Mouse (Mus musculus): ENCODE data around the gene Gucy2d. TPM values are rescaled to one million over a fixed set of nuclear protein-coding genes. Genes with fewer than 3 reads are reported as not detected.

The Gucy2d gene
- polyA plus RNA-seq, 1 experiment from 2014 or later = not detected

GRCm38 (mm10) chr7:98500470-98500869 is 60.3 kb downstream of the Gucy2d start:
- Histone ChIP-seq H3K4me3 (replicated peaks) (no peak overlapping the region), H3K4me2 (no peak overlapping the region), H3K9me3 (replicated peaks) (no peaks in the 10 kb centered on the region), H3K4me1 (replicated peaks) (peaks cover 10% of the 10 kb centered on the region; the same call in 1 of the 2 replicates), H3K27ac (0 out of 2 replicates have a peak overlapping the region, but pooled peaks have one; percentile 24), H3K27me3 (no peaks in the 10 kb centered on the region), H3K36me3 (0 out of 2 replicates have a peak, but pooled peaks cover 2% of the 10 kb centered on the region), H3K9ac (no peak overlapping the region)
- ATAC-seq (ENCODE audit: low read depth) = peak; percentile 30; the same call in 1 of the 2 replicates
- no peak for DNase-seq
- WGBS (ENCODE audit: insufficient replicate concordance) = 56% methylated on average over 3 of the region's 3 CpGs

GRCm38 (mm10) chr7:98501078-98501477 is 60.9 kb downstream of the Gucy2d start:
- no peaks in the 10 kb centered on the region for H3K27me3 ChIP-seq
- DNase-seq (no peak), ATAC-seq (ENCODE audit: low read depth) (no peak)
- H3K9me3 ChIP-seq (replicated peaks) = no peaks in the 10 kb centered on the region
- no peak overlapping the region for H3K4me3 ChIP-seq (replicated peaks)
- H3K4me1 ChIP-seq (replicated peaks) = peaks cover 10% of the 10 kb centered on the region; the same call in 1 of the 2 replicates
- 0 out of 2 replicates have a peak, but pooled peaks cover 2% of the 10 kb centered on the region for H3K36me3 ChIP-seq
- H3K27ac ChIP-seq = no peak overlapping the region
- H3K4me2 ChIP-seq = no peak overlapping the region
- no peak overlapping the region for H3K9ac ChIP-seq
- WGBS (ENCODE audit: insufficient replicate concordance) = 82% methylated on average over 7 of the region's 7 CpGs

GRCm38 (mm10) chr7:98502921-98503320 is 62.7 kb downstream of the Gucy2d start:
- DNase-seq = no peak
- peaks cover 10% of the 10 kb centered on the region; the same call in 1 of the 2 replicates for H3K4me1 ChIP-seq (replicated peaks)

GRCm38 (mm10) chr7:98503951-98504647 is 63.9 kb downstream of the Gucy2d start:
- Histone ChIP-seq H3K4me2 (no peak overlapping the region), H3K9me3 (replicated peaks) (no peaks in the 10 kb centered on the region), H3K27me3 (no peaks in the 10 kb centered on the region), H3K36me3 (0 out of 2 replicates have a peak, but pooled peaks cover 2% of the 10 kb centered on the region), H3K4me1 (replicated peaks) (peaks cover 10% of the 10 kb centered on the region; the same call in 1 of the 2 replicates), H3K4me3 (replicated peaks) (no peak overlapping the region), H3K9ac (no peak overlapping the region), H3K27ac (no peak overlapping the region)
- DNase-seq = no peak
- WGBS (ENCODE audit: insufficient replicate concordance) = 57% methylated on average over 6 of the region's 6 CpGs
- no peak for ATAC-seq (ENCODE audit: low read depth)

More at GRCm38 (mm10) chr7:98502921-98503320, 62.7 kb downstream of the Gucy2d start:
- Histone ChIP-seq H3K4me2 (no peak overlapping the region), H3K4me3 (replicated peaks) (no peak overlapping the region), H3K36me3 (0 out of 2 replicates have a peak, but pooled peaks cover 2% of the 10 kb centered on the region), H3K9me3 (replicated peaks) (no peaks in the 10 kb centered on the region), H3K27me3 (no peaks in the 10 kb centered on the region), H3K9ac (no peak overlapping the region), H3K27ac (no peak overlapping the region)
- WGBS (ENCODE audit: insufficient replicate concordance) = 38% methylated on average over 5 of the region's 5 CpGs
- no peak for ATAC-seq (ENCODE audit: low read depth)

GRCm38 (mm10) chr7:98504726-98505314 is 64.6 kb downstream of the Gucy2d start:
- ATAC-seq (ENCODE audit: low read depth) (no peak), DNase-seq (no peak)
- H3K4me1 ChIP-seq (replicated peaks) = peaks cover 7% of the 10 kb centered on the region; the same call in 1 of the 2 replicates
- H3K27me3 ChIP-seq = no peaks in the 10 kb centered on the region
- H3K36me3 ChIP-seq = 0 out of 2 replicates have a peak, but pooled peaks cover 1% of the 10 kb centered on the region
- no peak overlapping the region for H3K4me2 ChIP-seq
- H3K9ac ChIP-seq = no peak overlapping the region
- WGBS (ENCODE audit: insufficient replicate concordance) = 31% methylated on average over 5 of the region's 5 CpGs
- no peaks in the 10 kb centered on the region for H3K9me3 ChIP-seq (replicated peaks)
- H3K27ac ChIP-seq = no peak overlapping the region
- H3K4me3 ChIP-seq (replicated peaks) = no peak overlapping the region

- Histone ChIP-seq H3K4me3 (replicated peaks) (no peak overlapping the region), H3K9ac (no peak overlapping the region), H3K27ac (no peak overlapping the region), H3K4me2 (no peak overlapping the region), H3K27me3 (no peaks in the 10 kb centered on the region), H3K4me1 (replicated peaks) (no peaks in the 10 kb centered on the region), H3K36me3 (no peaks in the 10 kb centered on the region), H3K9me3 (replicated peaks) (no peaks in the 10 kb centered on the region)
- DNase-seq (no peak), ATAC-seq (ENCODE audit: low read depth) (no peak)
- 32% methylated on average over 3 of the region's 3 CpGs for WGBS (ENCODE audit: insufficient replicate concordance)
Observed at GRCm38 (mm10) chr7:98505664-98506063, 65.4 kb downstream of the Gucy2d start.

- no peaks in the 10 kb centered on the region for H3K9me3 ChIP-seq (replicated peaks)
- 69% methylated on average over 15 of the region's 15 CpGs for WGBS (ENCODE audit: insufficient replicate concordance)
- no peak overlapping the region for H3K9ac ChIP-seq
- no peak overlapping the region for H3K27ac ChIP-seq
- H3K4me3 ChIP-seq (replicated peaks) = no peak overlapping the region
- no peak for DNase-seq
- H3K27me3 ChIP-seq = no peaks in the 10 kb centered on the region
- no peaks in the 10 kb centered on the region for H3K36me3 ChIP-seq
- H3K4me1 ChIP-seq (replicated peaks) = no peaks in the 10 kb centered on the region
- ATAC-seq (ENCODE audit: low read depth) = no peak
- no peak overlapping the region for H3K4me2 ChIP-seq
Observed at GRCm38 (mm10) chr7:98510961-98511958, 71.0 kb downstream of the Gucy2d start.

- Histone ChIP-seq H3K4me1 (replicated peaks) (no peaks in the 10 kb centered on the region), H3K36me3 (no peaks in the 10 kb centered on the region), H3K9ac (no peak overlapping the region), H3K27ac (no peak overlapping the region), H3K27me3 (no peaks in the 10 kb centered on the region), H3K4me3 (replicated peaks) (no peak overlapping the region), H3K9me3 (replicated peaks) (no peaks in the 10 kb centered on the region), H3K4me2 (no peak overlapping the region)
- no peak for DNase-seq
- 43% methylated on average over 3 of the region's 3 CpGs for WGBS (ENCODE audit: insufficient replicate concordance)
- no peak for ATAC-seq (ENCODE audit: low read depth)
Observed at GRCm38 (mm10) chr7:98513251-98513650, 73.0 kb downstream of the Gucy2d start.

- Histone ChIP-seq H3K27me3 (0 out of 2 replicates have a peak, but pooled peaks cover 7% of the 10 kb centered on the region), H3K4me2 (no peak overlapping the region), H3K36me3 (no peaks in the 10 kb centered on the region), H3K9ac (no peak overlapping the region), H3K4me3 (replicated peaks) (no peak overlapping the region), H3K27ac (no peak overlapping the region), H3K4me1 (replicated peaks) (peaks cover 7% of the 10 kb centered on the region), H3K9me3 (replicated peaks) (no peaks in the 10 kb centered on the region)
- 38% methylated on average over 5 of the region's 5 CpGs for WGBS (ENCODE audit: insufficient replicate concordance)
- DNase-seq = no peak
- no peak for ATAC-seq (ENCODE audit: low read depth)
Observed at GRCm38 (mm10) chr7:98522576-98522975, 82.4 kb downstream of the Gucy2d start.

GRCm38 (mm10) chr7:98523070-98523812 is 83.0 kb downstream of the Gucy2d start:
- WGBS (ENCODE audit: insufficient replicate concordance) = 57% methylated on average over 8 of the region's 8 CpGs

More at GRCm38 (mm10) chr7:98523070-98523812, 83.0 kb downstream of the Gucy2d start:
- Histone ChIP-seq H3K27me3 (0 out of 2 replicates have a peak, but pooled peaks cover 7% of the 10 kb centered on the region), H3K4me3 (replicated peaks) (no peak overlapping the region), H3K4me1 (replicated peaks) (peaks cover 7% of the 10 kb centered on the region), H3K9me3 (replicated peaks) (no peaks in the 10 kb centered on the region), H3K4me2 (no peak overlapping the region), H3K27ac (no peak overlapping the region), H3K36me3 (no peaks in the 10 kb centered on the region), H3K9ac (no peak overlapping the region)
- no peak for DNase-seq
- ATAC-seq (ENCODE audit: low read depth) = no peak
